Mouse (Mus musculus): ENCODE results near the gene Gm9736.

DNA sequence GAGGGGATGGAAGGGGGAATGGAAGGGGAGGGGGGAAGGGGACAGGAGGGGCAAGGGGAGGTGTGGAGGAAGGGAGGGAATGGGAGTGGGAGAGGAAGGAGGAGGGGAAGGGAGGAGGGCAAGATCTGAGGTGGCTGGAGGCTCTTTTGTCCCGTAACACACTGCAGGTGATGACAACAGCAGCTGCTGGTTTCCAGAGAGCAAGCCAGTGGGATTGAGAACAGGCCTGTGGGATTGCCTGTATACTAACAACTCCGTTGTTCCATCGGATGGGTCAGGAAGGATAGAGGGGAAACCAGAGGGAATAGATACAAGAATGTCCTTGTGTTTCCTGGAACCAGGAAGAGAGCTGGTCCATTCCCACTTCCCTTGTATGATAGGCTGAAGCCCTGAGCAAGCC, 46.5 kb upstream of the Gm9736 start:
- TF ChIP-seq GATA1 (IDR thresholded peaks at IDR 0.05; ENCODE audit: borderline replicate concordance, low read length) = no peak
- no peak for TF ChIP-seq FLI1 (IDR thresholded peaks at IDR 0.05; ENCODE audit: low read length)

Measured in megakaryocyte, embryonic 14.5 days (primary cell).